Mouse (Mus musculus) mesoderm, embryonic 11.5 days (tissue): ENCODE data around the gene Gm40193.
A peak's percentile ranks its signal among the peaks of the same experiment; 100 is the strongest.
"Not testable (repeated sequence)": the region's sequence is repeated elsewhere in the genome, so short reads cannot be mapped to it uniquely, and the experiment has no call there.

Source experiments
- DNase-seq: peaks from one replicate; pipeline ENCODE4 v3.0.0-alpha.2; 2012; ENCODE audit warnings: low read depth, low spot score

The Gm40193 gene

DNA sequence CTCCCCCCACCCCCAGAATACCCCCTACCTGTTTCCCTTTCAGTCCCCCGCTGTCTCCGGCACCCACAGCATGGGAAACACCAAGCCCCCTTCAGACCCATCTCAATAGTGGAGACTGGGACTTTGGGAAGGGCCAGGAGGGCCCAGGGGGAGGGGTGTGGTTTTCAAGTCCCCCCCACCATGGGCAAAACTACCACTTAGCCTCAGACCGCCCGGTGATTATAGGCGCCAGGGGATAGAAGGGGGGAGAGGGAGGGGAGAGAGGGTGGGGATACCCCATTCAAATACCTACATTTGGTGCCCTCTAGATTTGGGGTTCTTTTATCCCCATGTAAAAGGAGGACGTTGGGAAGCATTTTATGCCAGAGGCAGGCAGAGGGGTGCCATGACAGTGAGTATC, at the start of gene Gm40193:
Gm40193 (minus strand) TSS at position 101 of the 400 bp plus-strand sequence.
- no peak for DNase-seq

DNA sequence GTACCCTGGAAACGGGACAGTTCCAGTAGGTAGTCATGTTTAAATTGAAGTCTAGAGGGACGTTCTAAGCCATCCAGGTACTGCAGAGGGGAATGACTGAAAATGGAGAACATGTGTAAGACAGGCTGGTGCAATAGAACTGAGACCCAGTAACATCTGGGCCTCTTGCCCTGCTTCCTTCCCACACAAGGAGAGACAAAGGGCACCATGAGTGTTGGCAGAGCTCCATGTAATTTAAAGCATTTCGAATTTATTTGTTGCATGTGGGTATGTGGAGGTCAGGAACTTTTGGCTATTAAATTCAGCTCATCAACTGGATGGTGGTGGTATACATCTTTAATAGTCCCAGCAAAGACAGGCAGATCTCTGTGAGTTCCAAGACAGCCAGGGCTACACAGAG, 49.5 kb upstream of the Gm40193 start:
- DNase-seq = no peak

DNA sequence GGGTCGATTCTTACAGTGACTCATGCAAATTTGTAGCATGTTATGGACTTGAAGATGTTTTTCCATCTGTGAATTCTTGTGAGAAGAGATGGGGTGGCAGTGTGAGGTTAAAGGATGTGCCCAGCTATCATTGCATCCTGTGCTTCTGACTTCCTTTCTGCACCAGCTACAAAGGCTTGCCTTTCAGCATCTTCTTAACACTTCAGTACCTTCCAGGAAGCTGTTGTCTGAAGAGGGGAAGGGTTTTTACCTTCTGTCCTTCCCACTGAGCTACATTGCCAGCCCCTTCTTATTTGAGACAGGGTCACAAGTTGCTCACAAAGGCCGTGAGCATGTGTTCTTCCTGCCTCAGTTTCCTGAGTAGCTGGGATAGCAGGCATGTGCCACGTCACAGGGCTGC, 48.2 kb upstream of the Gm40193 start:
- DNase-seq = no peak

DNA sequence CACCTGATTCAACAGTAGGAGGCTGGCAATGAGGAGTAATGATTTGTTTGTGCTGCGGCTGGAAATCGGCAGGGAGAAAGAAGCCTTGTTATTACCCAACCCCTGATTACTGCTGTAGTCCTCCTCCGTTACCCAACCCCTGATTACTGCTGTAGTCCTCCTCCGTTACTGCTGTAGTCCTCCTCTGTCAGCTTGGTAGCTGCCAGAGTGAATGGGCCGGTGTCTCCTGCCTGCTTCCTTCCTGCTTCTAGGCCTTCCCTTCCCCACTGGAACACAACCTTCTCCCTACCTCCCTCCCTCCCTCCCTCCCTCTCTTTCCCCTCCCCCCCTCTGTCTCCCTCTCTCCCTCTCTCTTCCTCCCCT, 47.6 kb upstream of the Gm40193 start:
- DNase-seq = no peak

DNA sequence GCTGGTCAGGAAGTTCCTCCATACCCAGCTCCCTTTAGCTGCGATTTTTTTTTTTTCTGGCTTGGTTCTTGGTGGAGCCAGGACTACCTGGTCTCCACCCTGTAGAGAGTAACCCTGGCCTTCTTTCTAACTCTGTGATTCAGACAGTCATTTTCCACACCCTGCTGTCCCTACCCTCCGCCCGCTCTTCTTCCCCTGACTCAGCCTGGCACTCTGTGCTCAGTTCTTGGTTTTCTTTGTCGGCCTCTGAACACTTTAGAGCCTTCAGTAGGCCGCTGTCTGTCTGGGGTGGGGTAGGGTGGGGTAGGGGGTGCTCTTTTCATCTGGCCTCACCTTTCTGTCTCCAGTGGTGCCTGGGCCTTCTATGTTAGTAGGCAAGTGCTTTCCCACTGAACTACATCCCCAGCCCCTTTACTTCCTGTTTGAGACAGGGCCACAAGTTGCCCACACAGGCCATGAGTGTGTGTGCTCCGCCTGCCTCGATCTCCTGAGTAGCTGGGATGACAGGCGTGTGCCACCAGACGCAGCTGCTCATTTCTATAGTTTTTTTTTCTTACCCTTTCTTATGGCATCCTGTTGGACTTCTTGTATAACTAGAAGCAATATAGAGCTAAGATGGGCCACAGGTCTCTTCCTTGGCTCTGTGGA, 47.1 kb upstream of the Gm40193 start:
- no peak for DNase-seq

DNA sequence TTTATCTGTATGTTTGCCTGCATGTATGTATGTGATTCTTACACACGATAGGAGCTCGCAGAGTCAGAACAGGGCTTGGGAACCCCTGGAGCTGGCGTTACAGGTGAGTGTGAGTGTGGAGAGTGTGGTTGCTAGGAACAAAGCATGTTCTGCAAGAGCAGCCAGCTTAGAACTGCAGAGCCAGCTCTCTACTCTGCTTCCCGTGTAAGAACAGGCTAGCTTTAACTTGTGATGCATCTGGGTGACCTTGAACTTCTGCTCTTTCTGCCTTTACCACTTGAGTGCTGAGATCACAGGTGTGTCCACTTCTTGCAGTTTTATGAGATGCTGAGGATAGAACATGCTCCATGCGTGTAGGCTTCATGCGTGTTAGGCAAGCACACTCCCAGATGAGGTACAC, 46.2 kb upstream of the Gm40193 start:
- DNase-seq = no peak

DNA sequence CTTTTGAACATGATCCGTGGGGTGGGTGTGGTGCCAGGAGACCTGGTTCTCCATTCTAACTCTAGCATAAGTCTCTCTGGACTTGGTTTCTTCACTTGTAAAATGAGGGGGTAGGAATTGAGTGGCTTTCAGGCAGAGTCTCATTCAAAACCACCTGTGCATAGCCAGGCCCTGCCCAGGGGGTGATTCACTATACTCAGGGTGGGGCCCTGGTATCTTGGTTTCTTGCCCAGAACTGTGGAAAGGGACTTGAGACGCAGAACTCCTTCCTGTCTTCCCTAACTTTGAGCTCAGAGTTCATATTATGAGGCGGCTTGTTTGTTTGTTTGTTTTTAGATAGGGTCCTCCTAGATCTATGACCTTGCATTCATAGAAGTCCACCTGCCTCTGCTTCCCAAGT, 44.5 kb upstream of the Gm40193 start:
- DNase-seq = no peak

DNA sequence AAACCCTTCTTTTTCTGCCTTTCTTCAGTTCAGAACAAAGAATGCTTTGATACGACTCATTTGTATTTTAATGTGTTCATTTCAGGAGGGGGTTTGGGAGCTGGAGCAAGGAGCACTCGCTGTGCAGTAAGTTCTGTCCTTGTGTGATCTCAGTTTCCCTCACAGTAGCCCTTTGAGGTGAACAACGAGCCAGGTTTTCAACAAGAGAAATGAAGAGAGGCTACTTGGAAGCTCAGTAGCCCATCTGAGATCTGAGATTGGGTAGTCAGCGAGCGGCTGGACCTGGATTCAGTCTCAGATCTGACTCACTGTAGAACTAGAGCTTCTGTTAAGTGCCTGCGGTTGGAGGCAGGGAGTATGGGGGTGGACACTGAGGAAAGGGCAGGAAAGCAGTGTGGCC, 41.1 kb upstream of the Gm40193 start:
- no peak for DNase-seq

DNA sequence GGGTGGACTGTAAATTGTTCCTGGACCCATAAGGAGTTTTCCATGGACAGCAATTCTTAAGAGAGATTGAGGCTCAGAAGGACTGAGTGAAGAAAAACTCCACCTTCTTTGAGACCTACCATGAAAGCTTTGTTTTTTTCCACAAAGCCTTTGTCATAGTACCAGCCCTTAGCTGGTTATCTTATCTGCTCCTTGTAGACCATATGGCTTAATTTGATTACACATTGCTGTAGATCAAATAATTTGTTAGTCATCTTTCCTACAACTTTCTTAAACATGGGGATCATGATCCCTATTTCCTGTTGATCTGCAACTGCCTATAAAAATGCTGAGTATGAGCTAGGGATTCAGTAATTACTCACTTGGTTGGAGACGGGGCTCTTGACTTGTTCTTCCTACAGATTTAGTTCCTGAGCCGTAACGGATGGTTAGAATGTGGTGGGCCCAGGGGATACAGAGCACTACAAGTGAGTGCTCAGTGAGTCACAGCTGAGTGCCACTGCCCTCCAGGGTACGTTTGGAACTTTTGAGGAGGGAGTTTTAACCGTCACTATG, 39.7 kb upstream of the Gm40193 start:
- no peak for DNase-seq

DNA sequence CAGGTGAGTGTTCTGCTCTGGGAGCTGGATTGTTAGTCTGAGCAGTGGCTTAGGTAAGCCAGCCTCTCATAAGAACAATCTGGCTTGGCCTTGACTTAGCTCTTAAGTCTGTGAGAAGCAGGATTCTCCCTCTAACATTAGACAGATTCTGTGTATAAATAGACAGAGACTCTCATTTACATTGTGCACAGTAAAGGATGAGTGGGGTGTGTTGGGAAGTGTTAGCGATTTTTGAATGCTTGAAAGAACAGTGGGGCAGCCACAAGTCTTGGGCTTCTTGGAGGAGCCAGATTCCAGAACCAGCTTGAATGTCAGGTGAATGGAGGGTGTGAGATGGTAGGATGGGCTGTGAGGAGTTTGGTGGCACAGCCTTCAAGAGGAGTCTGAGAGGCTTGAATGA, 38.9 kb upstream of the Gm40193 start:
- DNase-seq = no peak

DNA sequence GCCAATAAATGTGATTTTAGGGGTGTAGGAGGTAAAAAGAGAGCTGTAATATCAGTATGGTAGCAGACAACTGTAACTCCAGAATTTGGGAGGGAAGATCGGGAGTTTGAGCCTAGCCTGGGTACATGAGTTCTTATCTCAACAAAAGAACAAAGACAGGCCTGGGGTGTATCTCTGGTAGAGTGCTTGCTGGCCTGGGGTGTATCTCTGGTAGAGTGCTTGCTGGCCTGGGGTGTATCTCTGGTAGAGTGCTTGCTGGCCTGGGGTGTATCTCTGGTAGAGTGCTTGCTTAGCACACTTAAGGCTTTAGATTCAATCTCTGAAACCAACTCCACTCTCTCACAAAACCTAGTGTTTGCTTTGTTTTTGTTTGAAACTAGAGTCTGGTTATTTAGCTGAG, 37.9 kb upstream of the Gm40193 start:
- not testable (repeated sequence) for DNase-seq

DNA sequence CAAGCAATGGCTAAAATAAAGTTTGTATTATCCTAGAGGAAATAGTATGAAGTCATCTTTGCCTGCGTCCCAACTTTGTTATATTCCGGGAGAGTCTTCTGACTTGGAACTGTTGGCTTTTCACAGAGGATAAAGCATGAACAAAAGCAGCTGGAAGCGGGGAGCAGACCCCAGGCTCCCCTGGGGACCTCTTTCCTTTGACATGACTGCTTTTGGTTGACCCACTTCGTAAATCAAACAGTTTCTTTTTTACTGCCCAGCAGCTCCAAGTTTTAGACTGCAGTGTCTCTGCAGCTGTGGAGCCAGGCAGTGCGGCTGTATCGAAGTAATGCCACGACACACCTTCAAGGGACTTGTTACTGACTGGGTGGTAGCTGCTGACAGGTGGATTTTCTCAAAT, 33.8 kb upstream of the Gm40193 start:
- peak; percentile 50 for DNase-seq

DNA sequence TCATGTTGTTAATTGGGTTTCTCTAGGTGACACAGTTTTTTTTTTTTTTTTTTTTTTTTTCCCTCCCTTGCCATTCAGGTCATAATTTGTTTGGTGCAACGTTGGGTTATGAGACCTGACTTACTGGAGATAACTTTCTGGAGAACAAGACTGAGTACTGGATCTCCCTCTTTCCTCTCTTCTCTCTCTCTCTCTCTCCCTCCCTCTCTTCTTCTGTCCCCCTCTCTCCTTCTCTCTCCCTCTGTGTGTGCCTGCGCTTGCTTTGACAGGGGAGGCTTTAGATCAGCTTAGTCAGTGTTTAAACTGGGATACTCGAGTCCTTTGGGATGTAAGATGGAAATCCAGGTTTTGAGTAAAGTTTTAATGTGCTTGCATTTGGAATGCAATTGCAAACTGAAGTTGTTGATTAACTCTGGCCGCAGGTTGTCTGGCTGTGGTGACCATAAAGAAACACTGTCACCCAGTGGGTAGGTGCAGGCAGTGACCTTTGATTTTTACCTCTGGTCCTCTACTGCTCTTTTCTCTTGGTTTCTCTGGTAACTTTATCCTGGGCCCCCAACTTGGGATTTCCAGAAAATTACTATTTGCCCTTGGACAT, 31.6 kb upstream of the Gm40193 start:
- DNase-seq = no peak

DNA sequence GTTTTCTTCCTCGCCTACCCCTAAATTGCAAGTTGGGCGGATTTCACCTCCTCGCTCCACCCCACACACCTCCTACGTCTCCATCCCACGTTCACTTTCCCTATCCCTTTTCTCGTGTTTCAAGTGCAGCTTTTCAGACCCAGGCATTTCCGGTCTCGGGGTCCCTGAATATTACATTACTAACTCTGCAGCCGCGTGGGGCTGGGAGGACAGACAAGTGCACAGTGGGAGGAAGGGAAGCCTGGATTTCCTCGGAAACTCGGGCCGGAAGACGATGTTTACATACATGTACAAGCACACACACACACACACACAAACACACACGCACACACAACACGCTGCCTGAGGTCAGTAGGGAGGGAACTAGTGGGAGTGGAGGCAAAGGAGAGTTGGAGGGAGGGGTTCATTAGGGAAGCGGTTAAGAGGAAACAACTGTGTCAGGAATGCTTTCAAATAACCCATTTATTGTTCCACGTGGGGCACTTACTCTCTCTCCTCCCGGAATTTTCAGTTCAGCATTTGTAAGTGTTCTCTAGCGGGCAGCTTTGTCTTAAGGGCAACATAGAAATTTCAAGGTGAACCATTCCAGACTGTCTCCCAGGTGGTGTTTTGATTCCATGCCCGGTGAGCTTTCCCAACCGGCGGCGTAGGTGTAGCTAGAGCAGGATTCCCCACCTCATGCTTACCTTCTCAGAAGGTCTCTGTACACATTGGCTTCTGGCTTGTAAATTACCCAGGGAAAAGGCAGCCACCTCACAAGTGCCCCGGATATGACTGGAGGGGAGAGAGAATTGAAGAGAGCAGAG, 30.9 kb upstream of the Gm40193 start:
- peak; percentile 44 for DNase-seq

DNA sequence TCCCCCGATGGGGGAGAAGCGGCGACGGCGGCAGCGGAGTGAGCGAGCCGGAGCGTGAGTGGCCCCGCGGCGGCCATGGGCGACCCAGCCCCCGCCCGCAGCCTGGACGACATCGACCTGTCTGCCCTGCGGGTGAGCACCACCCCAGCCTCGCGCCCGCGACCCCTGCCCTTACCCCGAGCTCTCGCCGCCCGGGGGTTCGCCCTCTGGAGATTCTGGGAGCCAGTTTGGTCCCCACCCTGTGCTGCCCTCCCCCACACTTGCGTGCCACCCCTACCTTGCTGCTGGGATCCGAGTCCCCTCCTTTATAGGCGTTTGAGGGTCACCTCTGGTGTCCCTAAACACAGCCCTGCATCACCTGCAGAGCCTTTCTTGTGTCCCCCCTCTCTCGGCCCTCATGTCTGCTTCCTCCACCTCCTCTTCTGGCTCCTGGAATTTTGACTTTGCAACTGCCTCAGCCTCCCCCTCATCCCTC, 30.3 kb upstream of the Gm40193 start:
- DNase-seq = no peak

DNA sequence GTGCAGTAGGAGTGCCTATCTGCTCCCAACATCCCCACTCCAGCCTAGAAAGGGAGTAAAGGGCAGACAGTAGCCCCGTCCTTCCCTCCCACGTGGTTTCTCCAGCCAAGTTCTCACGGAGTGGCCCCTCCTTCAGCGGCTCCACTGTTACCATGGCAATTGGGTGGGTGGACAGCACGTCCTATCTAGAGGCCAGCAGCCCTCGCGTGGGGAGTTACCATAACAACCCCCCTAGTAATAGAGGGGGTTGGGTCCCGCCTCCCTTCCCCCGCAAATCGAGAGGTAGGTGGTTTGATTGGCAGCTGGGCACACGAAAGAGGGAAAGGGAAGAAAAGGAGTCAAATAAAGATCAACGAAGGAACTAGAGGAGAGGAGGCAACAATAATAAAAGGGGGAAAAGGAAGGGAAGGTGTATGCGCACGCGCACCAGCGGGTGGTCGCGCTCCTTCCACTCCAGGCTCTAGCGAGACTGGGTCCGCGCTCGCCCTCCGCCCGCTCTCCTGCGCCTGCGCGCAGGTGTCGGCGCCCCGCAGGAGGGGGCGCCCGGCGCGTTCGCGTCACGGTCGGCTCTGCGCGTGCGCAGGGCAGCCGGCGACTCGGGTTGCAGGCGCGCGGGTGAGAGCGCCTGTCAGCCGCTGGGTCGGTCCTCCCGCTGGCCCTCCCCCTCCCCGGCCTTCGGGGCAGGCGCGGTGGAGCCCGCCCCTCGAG, 29.7 kb upstream of the Gm40193 start, which contains the start of gene Mink1:
Mink1 (plus strand) TSS at position 595 of the 708 bp plus-strand sequence.
- DNase-seq = peak; percentile 96

DNA sequence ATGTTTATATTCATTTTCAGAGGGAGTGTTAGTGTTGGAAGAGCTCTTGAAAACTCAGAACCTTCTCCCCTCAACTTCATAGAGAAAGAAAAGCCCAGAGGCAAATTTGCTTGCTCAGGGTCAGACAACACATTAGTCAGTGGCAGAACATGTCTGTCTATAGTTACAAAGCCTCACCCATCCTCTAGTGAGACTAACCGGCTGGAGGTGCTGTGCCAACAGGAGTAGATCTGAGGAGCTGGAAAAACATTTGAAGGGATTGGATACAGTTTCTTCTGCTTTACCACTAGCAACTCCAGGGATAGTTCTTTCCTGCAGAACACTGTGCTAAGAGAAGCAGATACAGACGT, 29.2 kb upstream of the Gm40193 start:
- DNase-seq = no peak

DNA sequence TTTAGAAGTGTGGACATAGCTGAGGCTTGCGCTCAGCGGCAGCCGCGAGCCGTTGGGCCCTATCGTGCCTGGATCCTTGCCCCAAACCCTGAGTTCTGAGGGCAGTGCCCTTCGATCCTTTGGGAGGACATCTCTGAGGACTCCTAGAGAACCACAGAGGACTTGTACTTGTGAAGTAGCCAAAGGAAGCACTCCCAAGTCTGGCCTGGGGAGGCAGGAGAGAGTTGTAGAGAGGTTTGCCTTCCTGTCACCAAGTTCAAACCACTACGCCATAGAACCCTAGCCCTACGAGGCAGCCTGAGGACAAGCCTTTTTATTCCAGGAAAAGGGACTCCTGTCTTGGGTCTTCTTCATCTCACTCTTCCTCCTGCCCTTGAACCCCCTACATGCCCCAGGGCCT, 24.8 kb upstream of the Gm40193 start:
- DNase-seq = no peak

DNA sequence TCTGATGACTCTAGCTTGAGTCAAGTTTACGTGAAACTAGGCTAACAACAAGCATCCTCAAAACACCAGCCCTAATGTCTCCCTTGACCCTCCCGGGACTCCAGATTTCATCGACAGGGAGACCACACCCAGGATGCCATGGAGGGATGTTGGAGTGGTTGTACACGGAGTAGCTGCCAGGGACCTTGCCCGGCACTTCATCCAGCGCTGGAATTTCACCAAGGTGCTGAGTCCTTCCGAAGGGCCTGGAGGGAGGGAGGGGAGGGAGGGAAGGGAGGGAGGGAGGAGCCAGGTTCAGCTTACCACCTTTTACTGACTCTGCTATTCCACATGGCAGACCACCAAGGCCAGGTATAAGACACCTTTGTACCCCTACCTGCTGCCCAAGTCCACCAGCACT, 21.2 kb upstream of the Gm40193 start:
- no peak for DNase-seq

DNA sequence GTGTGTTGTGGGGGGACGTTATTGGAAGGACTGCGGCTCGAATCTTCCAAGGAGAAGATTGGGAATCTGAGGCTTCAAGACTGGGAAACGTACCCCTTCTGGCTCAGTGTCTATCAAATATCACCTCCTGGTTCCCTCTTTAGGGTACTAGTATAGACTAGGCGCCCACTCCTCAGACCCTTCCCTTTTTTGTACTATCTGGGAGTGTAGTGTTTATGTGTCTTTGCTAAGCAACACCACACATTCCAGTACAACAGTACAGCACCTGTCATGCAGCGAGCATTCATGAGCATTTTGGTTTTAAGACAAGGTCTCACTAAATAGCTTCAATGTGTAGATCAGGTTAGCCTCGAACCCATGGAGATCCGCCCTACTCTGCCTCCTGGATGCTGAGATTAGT, 18.8 kb upstream of the Gm40193 start:
- DNase-seq = no peak

DNA sequence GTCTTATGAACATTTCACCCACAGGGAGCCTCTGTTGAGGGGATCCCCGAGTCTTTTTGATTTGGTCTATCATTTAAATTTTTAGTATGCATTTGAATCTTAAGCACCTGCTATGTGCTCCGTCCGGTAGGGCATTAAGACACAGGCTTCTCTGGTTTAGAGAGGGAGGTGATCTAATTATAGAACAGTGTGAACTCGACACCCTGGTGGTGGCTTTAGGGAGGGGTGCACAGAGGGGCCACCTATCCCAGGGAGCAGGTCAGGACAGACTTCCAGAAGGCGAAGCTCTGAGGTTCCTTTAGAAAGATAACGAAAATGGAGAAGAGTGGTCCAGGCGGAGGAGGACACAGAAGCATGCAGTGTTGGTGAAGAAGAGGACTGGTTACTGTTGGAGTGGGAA, 11.8 kb upstream of the Gm40193 start:
- no peak for DNase-seq

DNA sequence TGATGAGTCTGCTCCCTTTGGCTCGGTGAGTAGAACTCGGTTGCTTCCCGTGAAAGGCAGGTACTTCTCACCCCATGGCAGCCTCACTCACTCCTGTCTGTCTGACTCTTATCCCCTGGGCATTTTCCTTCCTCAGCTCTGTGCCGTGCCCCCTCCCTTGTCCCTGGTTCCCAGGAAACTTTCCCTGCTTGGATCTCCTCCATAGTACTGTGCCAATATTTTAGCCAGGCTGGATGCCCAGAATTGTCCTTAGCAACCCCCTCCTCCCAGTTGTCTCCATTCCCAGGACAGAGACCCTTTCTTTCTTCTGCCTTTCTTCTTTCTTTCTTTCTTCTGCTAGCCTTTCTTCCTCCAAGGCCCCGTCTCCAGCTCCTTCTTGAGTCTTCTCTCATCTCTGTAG, 8.7 kb upstream of the Gm40193 start:
- no peak for DNase-seq
